Mouse (Mus musculus) lung, embryonic 14.5 days (tissue): Measurements from ENCODE around the gene Cyp3a41a. TPM values are rescaled to one million over a fixed set of nuclear protein-coding genes. Genes with fewer than 3 reads are reported as not detected.
"Not testable (repeated sequence)": the region's sequence is repeated elsewhere in the genome, so short reads cannot be mapped to it uniquely, and the experiment has no call there.

Source experiments
- ATAC-seq: fragments of 200-750 bp; cut with Nextera tagmentation; 2 replicates; pipeline ENCODE4 v1.8.0; 2017; ENCODE audit warnings: mild to moderate bottlenecking, moderate TSS enrichment, moderate library complexity; ENCODE audit not compliant: insufficient read depth
- DNase-seq: peaks from one replicate; pipeline ENCODE4 v3.0.0-alpha.2; 2015
- H3K27ac ChIP-seq: fragments of 300-500 bp; sonication (generic); 2 replicates; pipeline ENCODE4 v1.5.1; 2014; ENCODE audit warnings: low read depth, mild to moderate bottlenecking, moderate library complexity
- H3K27me3 ChIP-seq: fragments of 300-500 bp; sonication (generic); 2 replicates; pipeline ENCODE4 v1.6.1; 2014; ENCODE audit warnings: low read length, control low read depth; ENCODE audit not compliant: insufficient read depth
- H3K36me3 ChIP-seq: fragments of 300-500 bp; sonication (generic); 2 replicates; pipeline ENCODE4 v1.6.1; 2014; ENCODE audit warnings: control low read depth; ENCODE audit not compliant: insufficient read depth
- H3K4me1 ChIP-seq: fragments of 300-500 bp; sonication (generic); 2 replicates; pipeline ENCODE4 v1.6.1; 2014; ENCODE audit warnings: antibody characterized with exemption, control low read depth; ENCODE audit not compliant: insufficient read depth
- H3K4me2 ChIP-seq: fragments of 300-500 bp; sonication (generic); 2 replicates; pipeline ENCODE4 v1.6.1; 2014; ENCODE audit warnings: mild to moderate bottlenecking
- H3K4me3 ChIP-seq: fragments of 300-500 bp; sonication (generic); 2 replicates; pipeline ENCODE4 v1.5.1; 2014; ENCODE audit warnings: low read depth, low read length
- H3K9ac ChIP-seq: fragments of 300-500 bp; sonication (generic); 2 replicates; pipeline ENCODE4 v1.6.1; 2014
- H3K9me3 ChIP-seq: fragments of 300-500 bp; sonication (generic); 2 replicates; pipeline ENCODE4 v1.6.1; 2016; ENCODE audit warnings: low read depth, low read length, control low read depth
- CTCF ChIP-seq: IDR thresholded peaks from 2 replicates; pipeline ENCODE4 v1.5.1; 2016; ENCODE audit warnings: antibody characterized with exemption, low read depth
- WGBS: fragments of 180-500 bp; shearing (Covaris S2); extraction: QIAGEN DNeasy Blood & Tissue Kit; methylation state at CpG from one replicate; pipeline ENCODE4 v1.1.7; 2014; 5-methylcytosine and 5-hydroxymethylcytosine counted together
- polyA plus RNA-seq: library from polyadenylated mRNA; unstranded; fragments of >200 nt; fragmentation: Nextera tagmentation; extraction: Ambion mirVana; gene quantifications from 2 replicates; pipeline ENCODE4 v1.2.1, GENCODE M21; 2014

Gene Cyp3a41a
- polyA plus RNA-seq: not detected in 2 replicates

- not testable (repeated sequence) for H3K9ac ChIP-seq, H3K4me2 ChIP-seq, H3K9me3 ChIP-seq, DNase-seq, ATAC-seq, H3K4me1 ChIP-seq, H3K27ac ChIP-seq, H3K36me3 ChIP-seq, H3K4me3 ChIP-seq, H3K27me3 ChIP-seq
- 90% methylated on average over 1 of the region's 2 CpGs for WGBS
These were observed at the start of gene Cyp3a41a for GRCm38 (mm10) chr5:145720036-145720435. TSS of gene Cyp3a41a (minus strand) at chr5:145720136.

- 72% methylated on average over 3 of the region's 3 CpGs for WGBS
- H3K4me3 ChIP-seq, H3K4me2 ChIP-seq, H3K4me1 ChIP-seq, H3K27ac ChIP-seq, H3K9ac ChIP-seq, DNase-seq, H3K27me3 ChIP-seq, H3K9me3 ChIP-seq, ATAC-seq, H3K36me3 ChIP-seq: not testable (repeated sequence)
These were observed 17.6 kb upstream of the Cyp3a41a start for GRCm38 (mm10) chr5:145737512-145737911.

- ATAC-seq, DNase-seq, H3K4me1 ChIP-seq, H3K27ac ChIP-seq, H3K4me3 ChIP-seq, H3K27me3 ChIP-seq, H3K9me3 ChIP-seq, H3K9ac ChIP-seq, H3K36me3 ChIP-seq, H3K4me2 ChIP-seq: not testable (repeated sequence)
- 14% methylated on average over 1 of the region's 1 CpGs for WGBS
These were observed 5.6 kb downstream of the Cyp3a41a start for GRCm38 (mm10) chr5:145714296-145714695.

DNA sequence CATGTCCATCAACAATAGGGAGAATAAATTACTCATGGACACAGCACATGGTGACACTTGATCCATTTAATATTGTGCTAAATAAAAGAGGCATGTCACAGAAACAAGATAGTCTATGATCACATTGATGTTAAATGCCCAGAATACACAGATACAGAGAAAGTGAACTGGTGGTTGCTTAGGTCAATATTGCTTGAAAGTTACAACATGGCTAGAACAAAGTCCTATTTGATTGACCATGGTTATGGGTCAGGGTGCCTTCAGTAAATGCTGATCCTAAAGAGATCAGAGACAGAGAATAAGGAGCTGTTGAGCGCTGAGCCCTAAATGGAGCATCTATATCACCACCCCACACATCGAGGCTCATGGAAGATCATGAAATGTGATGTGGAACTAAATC, 12.6 kb downstream of the Cyp3a41a start:
- not testable (repeated sequence) for ATAC-seq, H3K9me3 ChIP-seq, H3K36me3 ChIP-seq, H3K4me1 ChIP-seq, H3K9ac ChIP-seq, H3K27me3 ChIP-seq, H3K27ac ChIP-seq, H3K4me2 ChIP-seq, DNase-seq, H3K4me3 ChIP-seq
- WGBS: 81% methylated on average over 2 of the region's 2 CpGs

- H3K9ac ChIP-seq: no peak overlapping the region
- H3K4me2 ChIP-seq: no peak overlapping the region
- no peak overlapping the region for H3K27ac ChIP-seq
- H3K27me3 ChIP-seq: no peaks in the 10 kb centered on the region
- WGBS: 76% methylated on average over 7 of the region's 7 CpGs
- ATAC-seq (no peak), DNase-seq (no peak)
- peaks cover 21% of the 10 kb centered on the region for H3K9me3 ChIP-seq
- no peaks in the 10 kb centered on the region for H3K36me3 ChIP-seq
- no peak overlapping the region for H3K4me3 ChIP-seq
- no peaks in the 10 kb centered on the region for H3K4me1 ChIP-seq
- no peak for TF ChIP-seq CTCF
These were observed 57.9 kb downstream of the Cyp3a41a start for GRCm38 (mm10) chr5:145662007-145662406.

- H3K9ac ChIP-seq: no peak overlapping the region
- H3K4me3 ChIP-seq: no peak overlapping the region
- DNase-seq (no peak), ATAC-seq (no peak)
- no peaks in the 10 kb centered on the region for H3K36me3 ChIP-seq
- no peak overlapping the region for H3K4me2 ChIP-seq
- 71% methylated on average over 4 of the region's 4 CpGs for WGBS
- no peaks in the 10 kb centered on the region for H3K4me1 ChIP-seq
- H3K27me3 ChIP-seq: no peaks in the 10 kb centered on the region
- H3K27ac ChIP-seq: no peak overlapping the region
- H3K9me3 ChIP-seq: peaks cover 5% of the 10 kb centered on the region; the same call in 1 of the 2 replicates
- TF ChIP-seq CTCF: no peak
These were observed 72.2 kb downstream of the Cyp3a41a start for GRCm38 (mm10) chr5:145647779-145648178.

Other genes with a start within 250 kb of the Cyp3a41a start
- not detected in 2 replicates for gene Cyp3a41b, start 135.4 kb downstream of the Cyp3a41a start, polyA plus RNA-seq
- not detected in 2 replicates for gene Cyp3a44, start 85.7 kb upstream of the Cyp3a41a start, polyA plus RNA-seq
- gene Cyp3a11, start 159.8 kb upstream of the Cyp3a41a start, polyA plus RNA-seq: not detected in 2 replicates